Mouse (Mus musculus) G1E (cell line): Measurements from ENCODE around the gene Fuca2. TPM values are rescaled to one million over a fixed set of nuclear protein-coding genes. Genes with fewer than 3 reads are reported as not detected.

Experiments used
- ATAC-seq: 2 replicates; pipeline ENCODE4 v1.8.0; 2016; ENCODE audit warnings: mild to moderate bottlenecking; ENCODE audit not compliant: insufficient number of reproducible peaks, poor library complexity, low FRiP score, severe bottlenecking; ENCODE audit errors: extremely low read depth
- DNase-seq: peaks from one replicate; pipeline ENCODE4 v3.0.0; 2012; ENCODE audit warnings: low spot score
- H3K27me3 ChIP-seq: 2 replicates; pipeline ENCODE4 v1.6.1; 2012; ENCODE audit warnings: mild to moderate bottlenecking, low read length, inconsistent platforms; ENCODE audit not compliant: insufficient read depth
- H3K36me3 ChIP-seq: replicated peaks from 2 replicates; pipeline ENCODE3; 2012; ENCODE audit warnings: mild to moderate bottlenecking, inconsistent platforms
- H3K4me1 ChIP-seq: 2 replicates; pipeline ENCODE4 v1.6.1; 2012; ENCODE audit warnings: low read depth, low read length, inconsistent platforms, mixed read lengths; ENCODE audit not compliant: insufficient read depth
- H3K4me3 ChIP-seq: 2 replicates; pipeline ENCODE4 v1.5.1; 2012; ENCODE audit warnings: low read depth, mild to moderate bottlenecking, inconsistent platforms, low read length, moderate library complexity, mixed read lengths
- H3K9me3 ChIP-seq: replicated peaks from 2 replicates; pipeline ENCODE4 v1.6.1; 2012; ENCODE audit warnings: inconsistent platforms
- CTCF ChIP-seq: IDR thresholded peaks from 2 replicates; pipeline ENCODE4 v1.5.1; 2012; ENCODE audit warnings: low read depth, low read length, inconsistent platforms, mixed read lengths
- GATA1 ChIP-seq: IDR thresholded peaks from 2 replicates; pipeline ENCODE4 v1.6.1; 2012; ENCODE audit warnings: borderline replicate concordance, low read length, inconsistent platforms, mixed read lengths
- GATA2 ChIP-seq: IDR thresholded peaks from 2 replicates; pipeline ENCODE4 v1.6.1; 2012; ENCODE audit warnings: low read depth, low read length, inconsistent platforms, borderline replicate concordance
- POLR2AphosphoS5 ChIP-seq: IDR thresholded peaks from 2 replicates; pipeline ENCODE4 v1.6.1; 2012; ENCODE audit warnings: low read depth, low read length, inconsistent platforms; ENCODE audit not compliant: insufficient replicate concordance
- TAL1 ChIP-seq: conservative IDR thresholded peaks from 2 replicates; pipeline ENCODE4 v1.6.1; 2012; ENCODE audit warnings: low read depth, low read length, inconsistent platforms, mixed read lengths
- polyA plus RNA-seq: library from polyadenylated mRNA; stranded (reverse); fragments of >175 nt; gene quantifications from 2 replicates; pipeline ENCODE4 v1.2.3, GENCODE M21; 2012
- total RNA-seq, 2 experiments: library from RNA; stranded (forward) in 1 of 2; stranded (reverse) in 1 of 2; fragments of 200-1000 nt in 1 of 2; fragments of >200 nt in 1 of 2; fragmentation: Nextera tagmentation in 1 of 2; gene quantifications; 2 replicates each; pipeline ENCODE4 v1.2.3; 2014 to 2017

Gene Fuca2
- total and polyA plus RNA-seq, 3 experiments = 2.3 TPM; not detected in 2

- Histone ChIP-seq H3K36me3 (peaks cover 20% of the 10 kb centered on the region), H3K4me1 (no peaks in the 10 kb centered on the region), H3K9me3 (no peaks in the 10 kb centered on the region), H3K27me3 (peaks cover 2% of the 10 kb centered on the region; the same call in 1 of the 2 replicates), H3K4me3 (no peak overlapping the region)
- DNase-seq (no peak), ATAC-seq (no peak)
- TF ChIP-seq TAL1 (no peak), GATA2 (no peak), CTCF (no peak), GATA1 (no peak), POLR2AphosphoS5 (no peak)
These were observed 67.1 kb downstream of the Fuca2 start for GRCm38 (mm10) chr10:13566393-13566792.

Other genes with a start within 250 kb of the Fuca2 start
- gene Phactr2, start 25.1 kb upstream of the Fuca2 start, total RNA-seq (2014; fragmentation: Nextera tagmentation) = not detected in 2 replicates
- 0.17 and 0.33 TPM in 2 replicates for gene Phactr2, start 25.1 kb upstream of the Fuca2 start, total RNA-seq (2017)
- not detected in 2 replicates for gene Phactr2, start 25.1 kb upstream of the Fuca2 start, polyA plus RNA-seq
- gene Adat2, start 53.4 kb downstream of the Fuca2 start, total RNA-seq (2014; fragmentation: Nextera tagmentation) = 20.7 and 30.6 TPM in 2 replicates
- gene Adat2, start 53.4 kb downstream of the Fuca2 start, total RNA-seq (2017) = 9.1 and 11.9 TPM in 2 replicates
- 4.8 and 5.2 TPM in 2 replicates for gene Adat2, start 53.4 kb downstream of the Fuca2 start, polyA plus RNA-seq
- 25.1 and 36.7 TPM in 2 replicates for gene Pex3, start 53.6 kb downstream of the Fuca2 start, total RNA-seq (2014; fragmentation: Nextera tagmentation)
- gene Pex3, start 53.6 kb downstream of the Fuca2 start, total RNA-seq (2017) = 17.3 and 18.8 TPM in 2 replicates
- gene Pex3, start 53.6 kb downstream of the Fuca2 start, polyA plus RNA-seq = 8.1 and 9.1 TPM in 2 replicates